Mouse (Mus musculus) gastrocnemius, adult 8-10 months (tissue): ENCODE data around the gene Ergic1. TPM values are rescaled to one million over a fixed set of nuclear protein-coding genes. Genes with fewer than 3 reads are reported as not detected.
A peak's percentile ranks its signal among the peaks of the same experiment; 100 is the strongest.

Source experiments
- DNase-seq, 2 experiments: peaks; one replicate each; pipeline ENCODE4 v3.0.0; 2022; ENCODE audit warnings: low spot score in 2 of 2
- total RNA-seq, 4 experiments: library from RNA; stranded (reverse); gene quantifications; 2 replicates each; pipeline ENCODE4 v1.2.4; 2022

The Ergic1 gene
- total RNA-seq: 10 to 100 TPM; 42.1 to 62.2 (median 50.9) TPM

DNA sequence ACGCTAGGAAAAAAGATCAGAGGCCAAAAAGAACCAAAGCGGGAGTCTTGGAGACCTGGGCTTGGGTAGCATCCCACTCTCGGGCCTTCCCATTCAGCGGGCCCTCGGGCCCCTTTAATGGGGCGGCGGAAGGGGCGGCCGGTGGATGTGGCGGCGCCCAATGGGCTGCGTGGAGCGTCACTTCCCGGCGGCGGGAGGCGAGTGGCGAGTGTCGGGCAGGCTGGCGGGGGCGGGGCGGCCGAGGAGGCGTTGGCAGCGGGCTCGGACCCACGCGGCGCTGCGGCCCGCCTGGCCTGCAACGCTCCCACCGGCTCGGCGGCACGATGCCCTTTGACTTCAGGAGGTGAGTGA is at the start of gene Ergic1:
Gene Ergic1 (plus strand): TSS at position 200 of the 351 bp plus-strand sequence.
- DNase-seq: peak; percentile 82 to 84

DNA sequence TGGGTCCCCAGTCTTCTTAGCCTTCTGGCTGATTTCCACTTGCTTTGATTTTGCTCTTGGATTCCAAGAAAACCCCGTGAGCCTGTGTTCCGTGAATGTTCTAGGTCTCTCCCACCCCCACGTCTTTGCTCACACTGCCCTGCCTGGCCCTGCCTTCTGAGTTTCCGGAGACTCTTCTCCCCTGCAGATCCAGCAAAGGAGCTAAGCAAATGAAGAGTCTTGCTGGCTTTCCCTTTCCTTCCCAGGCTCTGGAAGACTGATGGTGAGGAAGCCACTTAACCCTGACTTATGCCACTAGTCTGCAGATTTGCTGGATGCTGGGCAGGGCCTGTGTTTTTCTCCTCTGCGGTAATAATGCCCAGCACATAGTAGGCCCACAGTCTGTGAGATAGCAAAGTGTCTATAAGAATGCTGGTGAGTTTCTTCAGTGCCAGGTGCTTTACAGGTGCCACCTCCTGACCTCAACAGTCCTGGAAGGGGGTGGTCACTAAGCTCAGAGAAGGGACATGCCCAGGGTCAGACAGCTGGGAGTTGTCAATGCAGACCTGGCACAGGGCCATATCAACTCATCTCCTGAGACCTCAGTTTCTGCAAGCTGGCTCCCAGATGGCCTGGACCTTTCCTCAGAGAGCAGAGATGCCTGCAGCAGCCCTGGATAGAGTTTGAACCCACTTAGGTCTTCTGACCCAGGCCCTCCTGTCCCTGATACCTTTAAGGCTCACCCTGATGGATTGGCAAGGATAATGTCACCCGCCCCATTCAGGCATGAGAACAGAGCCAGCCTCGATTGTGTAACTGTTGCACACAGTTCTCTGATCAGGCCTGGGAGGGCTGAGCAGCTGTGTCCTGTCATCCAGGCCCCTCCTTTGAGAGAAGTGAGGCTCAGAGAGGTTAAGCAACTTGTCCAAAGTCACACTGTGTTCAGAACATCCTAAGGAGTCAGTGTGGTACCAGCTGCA is 49.2 kb upstream of the Ergic1 start:
- DNase-seq: peak in 1 of 2 experiments; percentile 25

DNA sequence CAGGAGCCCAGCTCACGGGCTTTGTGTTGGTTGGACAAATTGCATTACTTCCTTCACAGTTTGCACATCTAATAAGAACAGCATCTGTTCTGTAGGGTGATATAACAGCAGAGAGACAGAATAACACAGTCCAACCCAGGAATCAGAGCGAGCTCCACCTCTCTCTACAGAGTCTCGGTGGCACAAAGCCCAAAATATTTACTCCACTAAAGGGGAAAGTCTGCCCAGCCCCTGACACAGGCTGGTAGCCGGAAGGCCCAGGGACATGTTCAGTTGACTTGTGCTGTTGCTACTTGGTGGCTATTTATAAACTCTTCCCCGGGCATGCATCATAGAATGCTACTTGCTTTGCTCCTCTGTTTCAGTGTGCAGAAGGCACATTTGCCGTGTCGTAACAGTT is 48.3 kb upstream of the Ergic1 start:
- no peak for DNase-seq

DNA sequence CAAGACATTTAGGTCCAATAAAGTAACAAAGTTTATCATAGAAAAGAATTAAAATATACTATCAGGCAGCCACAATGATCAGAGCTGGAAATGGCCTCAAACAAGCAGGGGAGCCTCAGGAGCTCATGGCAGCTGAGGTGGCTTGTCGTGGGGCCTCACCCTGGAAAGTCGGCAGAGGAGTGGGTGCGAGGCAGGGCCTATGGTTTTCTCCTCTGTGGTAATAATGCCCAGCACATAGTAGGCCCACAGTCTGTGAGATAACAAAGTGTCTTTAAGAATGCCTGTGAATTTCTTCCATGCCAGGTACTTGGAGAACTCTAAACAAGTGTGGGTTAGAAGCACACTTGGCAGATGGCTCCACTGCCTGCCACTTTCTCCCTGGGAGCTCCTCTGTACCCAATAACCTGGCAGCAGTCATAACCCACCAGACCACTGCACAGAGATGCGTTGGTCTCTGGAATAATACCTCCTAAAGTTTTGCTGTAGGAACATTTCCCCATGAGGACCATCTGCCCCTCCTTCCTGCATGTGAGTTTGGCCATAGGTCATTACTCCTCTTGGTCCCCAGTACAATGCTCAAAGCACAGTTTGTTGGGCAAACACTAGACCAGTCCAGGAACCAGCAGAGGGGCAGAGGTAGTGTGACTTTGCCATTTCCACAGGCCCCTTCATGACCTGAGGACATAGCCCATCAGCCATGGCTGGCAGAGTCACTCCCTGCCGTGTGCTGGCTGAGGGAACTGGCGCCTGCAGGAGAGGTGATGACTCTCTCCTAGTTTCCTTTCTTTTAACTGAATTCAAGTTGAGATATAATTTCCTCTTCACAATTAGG is 47.6 kb upstream of the Ergic1 start:
- no peak for DNase-seq

DNA sequence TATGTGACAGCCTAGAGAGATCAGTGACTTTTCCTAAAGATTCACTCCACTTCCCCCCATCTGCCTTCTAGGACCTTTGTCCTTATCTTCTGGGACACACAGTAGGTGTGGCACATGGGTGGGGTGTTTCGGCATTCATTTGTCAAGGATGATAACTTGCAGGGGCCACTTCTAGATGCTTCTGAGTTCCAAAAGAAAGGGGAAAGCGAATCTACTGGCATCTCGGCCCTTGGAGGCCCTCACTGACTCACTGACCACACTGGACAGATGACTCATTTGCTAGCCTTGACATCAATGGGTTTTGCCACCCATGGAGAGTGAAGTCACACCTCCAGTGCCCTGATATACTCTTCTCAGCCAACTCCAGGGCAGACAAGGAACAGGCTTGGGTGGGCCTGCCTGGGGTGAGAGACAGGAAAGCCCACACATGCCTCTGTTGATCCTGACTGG is 46.7 kb upstream of the Ergic1 start:
- DNase-seq: no peak

DNA sequence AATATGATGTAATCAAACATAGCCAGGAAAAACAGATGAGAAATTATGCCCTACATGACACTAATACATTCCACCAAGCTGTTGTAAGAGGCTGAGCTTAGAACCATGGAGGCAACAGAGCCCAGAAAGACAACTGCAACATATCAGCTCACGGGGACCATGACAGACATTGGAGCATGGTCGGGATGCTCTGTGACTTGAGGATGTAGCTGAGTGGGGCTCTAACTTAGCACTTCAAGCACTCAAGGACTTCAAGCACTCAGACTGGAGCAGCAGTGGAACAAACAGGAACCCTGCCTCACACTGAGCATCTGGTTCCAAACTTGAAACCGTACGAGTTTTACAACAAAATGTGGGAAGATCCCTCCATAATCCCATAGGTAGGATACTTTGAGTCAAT is 45.6 kb upstream of the Ergic1 start:
- no peak for DNase-seq

DNA sequence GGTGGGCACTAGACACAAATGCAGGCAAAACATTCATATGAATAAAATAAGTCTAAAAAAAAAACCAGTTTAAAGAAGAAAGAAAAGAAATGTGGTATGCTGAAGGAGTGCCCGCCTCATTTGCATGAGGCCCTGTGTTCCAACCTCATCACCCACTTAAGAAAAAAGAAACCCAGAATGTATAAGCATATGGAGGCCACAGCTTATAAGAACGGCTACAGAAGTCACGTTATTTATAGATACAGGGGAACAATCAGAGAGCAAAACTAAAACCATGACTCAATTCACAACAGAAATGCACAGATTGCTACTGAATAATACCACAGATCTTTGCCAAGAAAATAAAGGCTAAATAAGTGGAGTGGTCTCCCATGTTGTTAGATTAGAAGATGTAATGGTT is 43.0 kb upstream of the Ergic1 start:
- DNase-seq: no peak

DNA sequence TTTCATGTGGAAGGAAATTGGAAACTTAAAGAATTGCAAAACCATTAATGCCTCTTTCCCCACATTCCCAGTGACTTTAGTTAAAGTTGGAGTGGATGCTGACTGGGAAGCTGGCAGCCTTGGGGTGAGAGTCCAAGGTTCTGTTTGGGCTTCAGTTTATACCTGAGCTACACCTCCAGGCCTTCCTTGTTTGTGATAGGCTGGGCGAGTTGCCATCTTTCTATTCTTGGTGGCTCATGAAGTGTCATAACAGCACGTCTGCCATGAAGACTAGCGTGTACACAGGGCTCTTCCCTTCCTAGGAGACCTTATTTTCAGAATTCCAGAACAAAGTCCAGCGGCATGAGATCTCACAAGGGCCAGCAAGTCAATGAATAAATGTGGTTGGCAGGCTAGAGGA is 38.6 kb upstream of the Ergic1 start:
- no peak for DNase-seq

DNA sequence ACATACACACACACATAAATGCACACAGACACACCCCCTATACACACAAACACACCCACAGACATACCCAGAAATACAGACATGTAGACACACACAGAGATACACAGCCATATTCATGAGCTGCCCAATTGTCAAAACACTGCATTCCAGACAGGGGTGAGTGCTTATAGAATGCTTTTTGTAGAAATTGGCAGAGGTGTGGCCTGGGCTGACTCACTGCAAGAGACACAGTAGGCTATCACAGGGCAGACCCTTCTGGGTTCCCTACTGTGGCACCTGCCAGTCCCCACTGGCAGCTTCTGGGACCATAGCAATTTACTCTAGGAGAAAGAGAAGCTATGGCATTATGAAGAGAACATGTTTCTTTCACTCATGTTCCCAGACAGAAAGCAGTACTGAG is 37.0 kb upstream of the Ergic1 start:
- no peak for DNase-seq

DNA sequence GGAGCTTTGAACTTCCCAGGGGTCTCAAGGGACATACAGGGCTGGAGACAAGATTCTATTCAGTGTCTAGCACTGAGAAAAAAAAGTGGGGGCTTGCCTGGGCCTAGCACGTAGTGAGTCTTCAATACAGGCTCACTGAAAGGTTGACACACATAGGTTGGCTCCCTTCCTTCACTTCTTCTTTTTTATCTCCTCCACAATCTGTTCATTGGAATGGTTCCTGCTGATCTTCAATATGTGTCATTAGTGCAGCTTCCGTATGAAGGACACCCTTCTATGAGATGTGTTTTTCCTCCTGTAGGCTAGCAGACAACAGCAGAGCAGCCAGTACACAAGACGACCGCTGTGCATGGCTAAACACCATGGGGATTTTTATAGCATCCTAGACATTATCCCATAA is 36.5 kb upstream of the Ergic1 start:
- DNase-seq: no peak

DNA sequence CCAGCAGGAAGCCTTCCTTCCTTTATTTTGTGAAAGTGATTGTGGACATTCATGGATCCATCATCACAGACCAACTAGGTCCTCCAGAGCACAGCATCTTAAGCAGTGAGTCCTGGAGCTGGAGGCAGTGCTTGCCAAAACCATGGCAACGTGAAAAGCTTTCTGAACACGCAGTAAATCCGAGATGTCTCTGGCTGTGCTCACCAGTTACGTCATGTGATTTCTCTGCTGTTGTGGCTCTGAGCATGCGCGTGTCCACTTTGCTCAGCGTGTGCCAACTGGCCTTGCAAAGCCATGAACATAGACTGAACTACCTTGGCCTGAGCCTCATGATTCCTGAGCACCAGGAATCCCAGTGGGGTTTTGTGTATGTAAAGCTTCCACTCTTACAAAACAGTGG is 36.0 kb upstream of the Ergic1 start:
- DNase-seq: peak in 1 of 2 experiments; percentile 60

DNA sequence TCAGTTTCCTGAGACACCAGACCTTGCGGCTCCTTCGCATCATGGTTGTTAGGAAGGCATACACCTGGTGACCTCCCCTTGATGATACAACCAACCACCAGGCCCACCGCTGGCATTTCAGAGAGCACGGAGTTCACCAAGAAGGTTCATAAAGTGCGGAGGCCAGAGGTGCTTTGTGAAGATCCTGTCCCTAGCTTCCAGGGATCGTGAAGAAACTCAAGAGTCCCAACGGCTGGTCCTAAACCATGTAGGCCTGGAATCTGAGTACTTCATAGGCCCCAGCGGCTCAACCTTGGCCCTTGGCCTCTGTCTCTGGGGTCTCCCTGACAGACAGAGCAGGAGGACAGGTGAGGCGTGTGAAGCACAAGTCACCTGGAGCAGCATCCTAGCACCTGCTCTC is 34.0 kb upstream of the Ergic1 start:
- no peak for DNase-seq

DNA sequence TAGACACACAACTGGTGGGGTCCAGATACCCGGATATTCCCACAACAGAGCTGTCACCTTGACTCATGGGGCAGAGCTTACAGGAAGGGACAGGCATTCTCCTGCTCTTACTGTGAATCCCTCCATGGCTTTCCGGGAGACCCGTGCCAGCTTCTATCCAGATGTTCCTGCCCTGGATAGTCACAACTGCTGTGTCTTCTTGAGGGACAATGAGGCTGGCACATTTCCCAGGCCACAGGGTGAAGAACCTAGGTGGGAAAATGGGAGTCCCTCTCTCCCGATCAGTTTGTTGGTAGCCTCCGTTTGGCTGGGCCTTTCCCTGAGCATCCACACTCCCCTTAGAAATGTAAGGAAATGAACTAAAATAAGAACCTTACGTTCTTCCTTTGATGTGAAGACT is 32.5 kb upstream of the Ergic1 start:
- peak in 1 of 2 experiments; percentile 2 for DNase-seq

DNA sequence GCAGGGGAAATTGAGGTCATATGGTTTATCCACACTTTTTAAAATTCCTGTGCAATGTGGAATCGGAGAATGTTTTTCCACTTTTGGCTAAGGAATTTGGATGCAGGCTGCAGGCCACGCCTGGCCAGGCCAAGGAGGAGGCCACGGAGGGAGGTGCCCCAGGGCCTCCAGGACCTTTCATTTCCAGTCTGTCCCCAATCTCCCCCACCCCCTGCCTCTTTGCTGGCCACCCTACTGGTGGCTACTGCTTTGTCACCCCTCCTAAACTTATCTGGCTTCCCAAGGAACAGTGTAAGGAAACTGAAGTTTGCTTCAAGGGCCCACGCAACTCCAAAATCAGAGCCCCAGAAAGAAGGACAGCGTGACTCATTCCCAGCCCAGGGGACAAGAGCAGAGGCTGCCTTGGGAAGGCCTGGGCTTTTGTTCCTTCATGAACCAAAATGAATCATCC is 31.5 kb upstream of the Ergic1 start:
- peak in 1 of 2 experiments; percentile 52 for DNase-seq

DNA sequence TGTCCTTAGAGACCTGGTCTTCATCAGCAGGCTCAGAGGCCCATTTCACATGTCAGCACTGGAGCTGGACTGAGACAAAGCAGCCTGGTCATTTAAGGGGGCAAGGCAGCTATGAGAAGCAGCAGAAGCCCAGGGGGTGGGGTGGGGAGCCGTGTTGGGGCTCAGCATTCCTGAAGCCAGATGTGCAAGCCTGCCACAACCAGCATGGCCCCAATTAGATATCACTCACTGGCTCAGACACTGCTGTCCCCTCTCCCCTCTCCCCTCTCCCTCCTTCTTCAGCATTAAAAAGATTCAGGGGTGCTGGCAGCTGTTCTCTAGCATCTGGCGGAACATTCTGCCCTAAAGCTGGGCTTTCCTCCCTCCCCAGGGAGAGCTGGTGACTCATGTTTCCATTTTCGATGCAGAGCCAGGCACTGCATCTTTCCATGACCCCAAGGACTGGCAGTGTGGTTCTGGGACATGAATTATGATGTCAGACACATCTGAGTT is 30.7 kb upstream of the Ergic1 start:
- peak; percentile 77 to 78 for DNase-seq

DNA sequence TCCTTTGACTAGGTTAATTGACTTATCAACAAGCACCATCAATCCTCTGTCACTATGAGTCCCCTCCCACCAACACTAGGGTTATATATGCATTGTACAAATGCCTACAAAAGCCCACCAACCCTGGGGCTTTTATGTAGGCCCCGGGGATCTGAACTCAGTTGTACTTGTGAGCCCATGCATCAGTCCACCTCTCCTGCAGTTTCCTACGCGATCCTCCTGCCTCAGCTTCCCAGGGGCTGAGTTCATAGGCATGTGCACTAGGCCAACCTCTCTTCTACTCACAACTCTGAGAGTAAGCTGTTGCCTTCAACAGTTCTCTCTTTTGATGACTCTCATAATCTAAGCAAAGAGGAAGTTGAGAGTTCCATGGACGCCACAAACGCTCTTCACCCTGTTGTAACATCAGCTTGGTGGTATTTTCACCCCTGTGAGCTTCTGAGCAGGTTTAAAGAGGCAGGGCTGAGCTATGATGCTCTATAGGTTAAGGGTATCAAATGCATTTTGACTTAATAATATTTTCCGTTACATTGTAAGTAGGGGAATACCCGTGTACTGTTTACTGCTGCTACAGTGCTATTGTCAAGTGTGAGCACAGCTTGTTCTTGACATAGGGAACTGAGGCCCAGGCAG is 29.8 kb upstream of the Ergic1 start:
- no peak for DNase-seq

DNA sequence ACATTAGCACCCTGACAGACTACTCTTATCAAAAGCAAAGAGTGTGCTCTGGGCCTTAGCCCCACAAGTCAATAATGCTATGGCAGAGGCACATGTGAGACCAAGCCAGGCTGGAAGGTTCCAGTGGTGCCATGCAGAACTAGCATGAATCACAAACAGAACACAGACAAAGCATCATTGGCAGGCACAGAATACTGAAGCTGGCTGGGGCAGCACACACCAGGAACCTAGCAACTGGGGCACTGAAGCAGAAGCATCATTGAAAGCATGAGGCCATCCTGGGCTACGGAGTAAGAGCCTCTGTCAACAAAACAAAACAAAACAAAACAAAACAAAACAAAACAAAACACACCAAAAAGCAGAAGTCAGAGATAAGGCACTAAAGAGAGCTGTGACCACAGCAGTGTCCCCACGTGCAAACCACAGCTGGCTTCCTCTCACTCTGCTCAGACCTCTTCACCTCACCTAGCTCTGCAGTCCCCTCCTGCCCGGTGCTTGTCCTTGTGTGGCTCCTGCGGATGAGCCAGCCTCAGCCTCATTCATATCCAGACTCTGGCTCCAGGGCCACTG is 28.7 kb upstream of the Ergic1 start:
- DNase-seq: no peak

DNA sequence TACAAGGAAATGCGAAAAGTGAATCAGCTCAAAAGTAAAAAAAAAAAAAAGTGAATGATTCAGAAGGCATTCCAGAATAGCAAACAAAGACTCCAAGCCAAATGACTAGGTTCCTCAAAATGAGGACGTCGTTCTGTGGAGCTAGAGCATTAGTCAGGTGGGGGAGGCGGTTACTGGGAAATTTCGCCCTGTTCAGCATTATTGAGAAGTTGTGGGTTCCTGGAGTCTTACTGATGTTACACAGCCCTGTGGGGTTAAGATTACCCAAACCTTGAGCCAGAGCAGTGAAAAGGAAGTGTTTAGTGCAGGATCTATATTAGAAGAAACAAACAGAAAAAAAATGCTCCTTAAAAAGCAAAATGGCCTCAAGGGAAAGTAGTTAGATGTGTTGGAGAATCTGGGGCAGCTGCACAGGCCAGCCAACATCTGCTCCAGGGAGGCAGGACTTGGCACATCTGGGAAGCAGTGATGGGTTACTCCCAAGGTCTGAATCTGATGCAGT is 27.4 kb upstream of the Ergic1 start:
- no peak for DNase-seq

DNA sequence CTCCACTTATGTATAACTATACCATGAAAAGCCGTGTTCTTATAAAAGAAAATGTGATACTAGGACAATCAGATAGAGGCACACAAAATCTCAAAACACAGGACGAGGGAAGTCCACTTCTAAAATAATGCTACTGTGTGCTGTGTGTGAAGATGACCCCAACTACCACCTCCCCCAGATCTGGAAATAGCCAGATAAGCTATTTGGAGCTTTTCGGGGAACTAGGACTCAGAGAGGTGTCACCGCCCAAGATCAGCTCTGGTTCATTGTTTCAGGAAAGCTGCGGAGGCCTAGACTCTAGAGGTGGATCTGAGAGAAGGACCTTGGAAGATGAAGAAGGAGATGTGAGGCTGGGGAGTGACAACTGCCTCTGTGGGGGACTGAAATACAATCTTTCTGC is 26.6 kb upstream of the Ergic1 start:
- DNase-seq: no peak

DNA sequence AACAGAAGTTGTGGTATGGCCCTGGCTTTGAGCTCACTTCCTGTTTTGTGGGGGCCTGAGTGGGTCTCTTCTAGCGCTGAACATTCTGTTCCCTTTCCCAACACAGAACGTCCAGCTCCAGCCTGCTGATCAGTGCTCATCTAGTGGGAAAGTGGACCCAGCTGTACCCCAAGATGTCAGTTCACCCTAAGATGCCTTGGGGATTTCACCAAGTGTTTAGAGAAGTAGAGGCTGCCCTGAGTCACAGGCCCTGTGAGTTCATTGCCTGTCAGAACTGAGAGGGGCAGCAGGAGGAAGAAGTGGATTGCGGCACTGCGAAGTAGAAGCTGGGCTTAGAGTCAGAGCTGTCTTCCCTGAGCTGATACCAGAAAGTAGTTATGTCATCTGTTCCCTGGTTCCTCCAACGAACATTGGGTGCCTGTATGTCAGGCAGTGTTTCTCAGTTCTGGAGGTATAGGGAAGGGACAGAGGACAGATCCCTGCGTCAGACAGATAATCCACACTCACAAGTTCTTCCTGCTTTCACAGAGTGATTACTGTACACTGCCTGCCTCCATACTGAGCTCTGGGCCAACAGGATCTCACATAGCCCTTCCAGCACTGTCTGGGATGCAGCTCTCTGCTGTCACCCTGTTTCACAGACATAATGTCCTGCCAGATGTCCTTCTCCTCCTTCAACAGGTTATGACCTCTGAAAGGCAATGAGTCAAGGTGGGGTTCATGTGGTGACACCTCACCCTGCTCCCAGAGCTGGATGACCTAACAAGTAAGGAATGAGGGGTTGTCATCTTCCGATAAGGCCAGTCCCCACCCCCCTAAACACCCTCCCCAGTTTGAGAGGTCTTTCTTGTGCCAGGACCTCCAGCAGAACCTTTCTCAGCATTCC is 25.8 kb upstream of the Ergic1 start:
- DNase-seq: no peak
